ENCODE assay signal across 10 mouse cellular contexts in the genomic region with DNA sequence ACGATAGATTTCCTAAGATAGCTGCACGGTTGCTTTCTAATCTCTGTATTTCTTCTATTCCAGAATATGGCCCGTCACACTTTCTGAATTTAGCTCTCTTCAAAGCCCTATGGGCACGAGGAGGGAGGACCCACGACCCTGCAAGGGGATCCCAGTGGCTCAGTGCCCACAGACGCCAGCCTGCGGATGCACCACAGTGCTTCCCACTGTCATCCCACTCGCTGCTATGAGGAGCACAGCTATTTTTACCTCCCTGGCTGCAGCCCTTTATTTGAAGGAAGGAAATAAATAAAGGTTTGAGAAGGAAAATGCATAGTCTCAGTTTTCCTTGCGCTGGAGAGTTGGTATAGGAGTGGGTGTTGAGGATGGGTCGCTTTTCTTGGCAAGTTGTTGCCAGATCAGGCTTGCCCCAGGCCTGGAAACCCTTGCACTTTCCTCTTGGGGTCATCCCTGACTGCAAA. TPM values are rescaled to one million over a fixed set of nuclear protein-coding genes. Genes with fewer than 3 reads are reported as not detected.
DNase-seq lines count a peak whose midpoint lies in the region; ATAC-seq and TF ChIP-seq lines count a peak whose summit lies in the region.
"Had no signal": no experiment of that assay in that cellular context is flagged by ENCODE, and none has a peak within 500 bp of the region (broad histone marks: within the 10 kb centered on the region; RNA-seq: fewer than 3 reads in every experiment).

No protein-coding gene starts in this region.

- H3K36me3 ChIP-seq in heart, embryonic 15.5 days, result no peaks in the 10 kb centered on the region
- no peaks in the 10 kb centered on the region for H3K36me3 ChIP-seq in hindbrain, embryonic 14.5 days (replicated peaks; ENCODE audit: control insufficient read depth, insufficient read depth)
- no peaks in the 10 kb centered on the region for H3K36me3 ChIP-seq in liver, embryonic 12.5 days
- no peaks in the 10 kb centered on the region for H3K36me3 ChIP-seq in kidney, adult 2 months (ENCODE audit: control insufficient read depth, insufficient read depth, low read length)

- no peak for ATAC-seq in heart, embryonic 15.5 days (replicated peaks; ENCODE audit: insufficient number of reproducible peaks, insufficient read depth, low FRiP score, low read depth)
- ATAC-seq in hindbrain, embryonic 14.5 days (ENCODE audit: low FRiP score), result peak; percentile 7; the same call in 1 of the 2 replicates
- no peak for ATAC-seq in liver, embryonic 12.5 days
- no peak for ATAC-seq in inflammation-experienced regulatory T-cells, adult 6 months

- peak overlapping the region; percentile 62 for H3K4me3 ChIP-seq in heart, embryonic 15.5 days
- peak overlapping the region; percentile 91 for H3K4me3 ChIP-seq in hindbrain, embryonic 14.5 days (replicated peaks; ENCODE audit: low read length)
- peak overlapping the region; percentile 53 for H3K4me3 ChIP-seq in liver, embryonic 12.5 days
- no peak overlapping the region for H3K4me3 ChIP-seq in kidney, adult 2 months (ENCODE audit: insufficient read depth, low read depth, low read length)
- H3K4me3 ChIP-seq: erythroblast, embryonic 14.5 days had no signal

- no peak for TF ChIP-seq CTCF in kidney, adult 2 months (conservative IDR thresholded peaks at IDR 0.05; ENCODE audit: insufficient read depth, insufficient read length, low read depth, low read length)

- intact Hi-C loops in heart, postnatal 14 days (cut with DNase I), result no loop called here

- H3K9ac ChIP-seq in heart, embryonic 15.5 days, result no peak overlapping the region
- peak overlapping the region; percentile 93 for H3K9ac ChIP-seq in hindbrain, embryonic 14.5 days
- H3K9ac ChIP-seq in liver, embryonic 12.5 days, result no peak overlapping the region

- no peak overlapping the region for H3K27ac ChIP-seq in heart, embryonic 15.5 days
- peak overlapping the region; percentile 82; the same call in 1 of the 2 replicates for H3K27ac ChIP-seq in hindbrain, embryonic 14.5 days
- no peak overlapping the region for H3K27ac ChIP-seq in liver, embryonic 12.5 days
- no peak overlapping the region for H3K27ac ChIP-seq in kidney, adult 2 months (ENCODE audit: insufficient read depth, low read depth, low read length)

- TF ChIP-seq POLR2A in kidney, adult 2 months (IDR thresholded peaks at IDR 0.05; ENCODE audit: low read depth, low read length), result no peak

- H3K4me2 ChIP-seq in heart, embryonic 15.5 days, result peak overlapping the region; percentile 96
- H3K4me2 ChIP-seq in hindbrain, embryonic 14.5 days (replicated peaks), result peak overlapping the region; percentile 90
- peak overlapping the region; percentile 71 for H3K4me2 ChIP-seq in liver, embryonic 12.5 days

- H3K27me3 ChIP-seq in heart, embryonic 15.5 days, result peaks cover 48% of the 10 kb centered on the region
- H3K27me3 ChIP-seq in hindbrain, embryonic 14.5 days (ENCODE audit: control insufficient read depth, insufficient read depth, low read length), result no peaks in the 10 kb centered on the region
- H3K27me3 ChIP-seq in liver, embryonic 12.5 days (replicated peaks), result peaks cover 71% of the 10 kb centered on the region
- peaks cover 4% of the 10 kb centered on the region; the same call in 1 of the 2 replicates for H3K27me3 ChIP-seq in kidney, adult 2 months (replicated peaks; ENCODE audit: control insufficient read depth, insufficient read depth, low read length)
- H3K27me3 ChIP-seq: CH12.LX had no signal

- DNase-seq in heart, postnatal 14 days, result no peak
- peak; percentile 48 to 55 for DNase-seq in cerebellum, postnatal 10 days
- DNase-seq in hindbrain, embryonic 14.5 days (ENCODE audit: low spot score), result no peak
- DNase-seq in T-cell, adult 2 months (ENCODE audit: low spot score), result no peak
- no peak for DNase-seq in kidney, adult 2 months

- no peaks in the 10 kb centered on the region for H3K9me3 ChIP-seq in heart, embryonic 15.5 days (replicated peaks)
- H3K9me3 ChIP-seq in hindbrain, embryonic 14.5 days (ENCODE audit: control insufficient read depth, low read length), result no peaks in the 10 kb centered on the region
- no peaks in the 10 kb centered on the region for H3K9me3 ChIP-seq in liver, embryonic 12.5 days (replicated peaks)

- WGBS in heart, embryonic 15.5 days, result 54% methylated on average over 10 of the region's 10 CpGs
- WGBS in hindbrain, embryonic 14.5 days, result 56% methylated on average over 10 of the region's 10 CpGs
- 51% methylated on average over 10 of the region's 10 CpGs for WGBS in liver, embryonic 12.5 days (ENCODE audit: insufficient replicate concordance)
- 64% methylated on average over 10 of the region's 10 CpGs for WGBS in kidney, adult 2 months

- H3K4me1 ChIP-seq in heart, embryonic 15.5 days (replicated peaks), result peaks cover 5% of the 10 kb centered on the region
- peaks cover 4% of the 10 kb centered on the region; the same call in 1 of the 2 replicates for H3K4me1 ChIP-seq in hindbrain, embryonic 14.5 days (replicated peaks; ENCODE audit: control insufficient read depth, insufficient read depth, low read length)
- no peaks in the 10 kb centered on the region for H3K4me1 ChIP-seq in liver, embryonic 12.5 days
- H3K4me1 ChIP-seq in kidney, adult 2 months (ENCODE audit: control insufficient read depth, insufficient read depth, low read length), result no peaks in the 10 kb centered on the region

RNA-seq across cellular contexts. Expression of a gene that starts 0.5 kb away (rescaled TPM):
- polyA plus RNA-seq in heart, embryonic 15.5 days (2015; fragmentation: Nextera tagmentation; extraction: Ambion mirVana), result 1.2 and 2.1 TPM in 2 replicates
- total RNA-seq in heart, postnatal 14 days (2021), result 1 to 10 TPM; 2.8 to 3.5 TPM
- 19.4 and 21.5 TPM in 2 replicates for polyA plus RNA-seq in hindbrain, embryonic 14.5 days (2014; fragmentation: Nextera tagmentation; extraction: Ambion mirVana)
- 0.13 and 0.49 TPM in 2 replicates for polyA plus RNA-seq in liver, embryonic 12.5 days (2016; fragmentation: Nextera tagmentation; extraction: Ambion mirVana)
- under 1 TPM in 2 of 3 experiments, not detected in 1; 0.38 to 0.45 TPM for polyA plus RNA-seq in inflammation-experienced regulatory T-cells, adult 6 months (2017; shearing (Covaris generic))
- 0.80 TPM in 2 replicates for polyA plus RNA-seq in kidney, adult 2 months (2012; rRNA removed)
- total RNA-seq: CH12.LX had no signal
- polyA plus RNA-seq: erythroblast, embryonic 14.5 days had no signal

Comparison
In these comparisons a context has a peak if more than half of its experiments do, and no peak if none do; other contexts are left out.
1. DNase-seq: peak in cerebellum, postnatal 10 days (2 of 2); none in heart, postnatal 14 days (0 of 2), hindbrain, embryonic 14.5 days (single experiment), T-cell, adult 2 months (single experiment) and kidney, adult 2 months (single experiment).
2. Peak in every context shown above with its lines, with median percentiles within 50 percentile points of each other: H3K4me2 ChIP-seq.